Mouse (Mus musculus): ENCODE measurements around the gene Dner. TPM values are rescaled to one million over a fixed set of nuclear protein-coding genes. Genes with fewer than 3 reads are reported as not detected.

The Dner gene
- polyA plus RNA-seq, 1 experiment from 2014 or later = 76.4 TPM

- Histone ChIP-seq H3K4me1 (peaks cover 3% of the 10 kb centered on the region; the same call in 1 of the 2 replicates), H3K4me3 (no peak overlapping the region), H3K36me3 (no peaks in the 10 kb centered on the region), H3K9me3 (no peaks in the 10 kb centered on the region), H3K4me2 (replicated peaks) (no peak overlapping the region), H3K9ac (replicated peaks) (no peak overlapping the region), H3K27ac (replicated peaks) (no peak overlapping the region), H3K27me3 (no peaks in the 10 kb centered on the region)
- ATAC-seq (ENCODE audit: low FRiP score, low read depth) = no peak
- WGBS = 92% methylated on average over 3 of the region's 3 CpGs
These were observed 315.1 kb downstream of the Dner start for GRCm38 (mm10) chr1:84380895-84381294.

DNA sequence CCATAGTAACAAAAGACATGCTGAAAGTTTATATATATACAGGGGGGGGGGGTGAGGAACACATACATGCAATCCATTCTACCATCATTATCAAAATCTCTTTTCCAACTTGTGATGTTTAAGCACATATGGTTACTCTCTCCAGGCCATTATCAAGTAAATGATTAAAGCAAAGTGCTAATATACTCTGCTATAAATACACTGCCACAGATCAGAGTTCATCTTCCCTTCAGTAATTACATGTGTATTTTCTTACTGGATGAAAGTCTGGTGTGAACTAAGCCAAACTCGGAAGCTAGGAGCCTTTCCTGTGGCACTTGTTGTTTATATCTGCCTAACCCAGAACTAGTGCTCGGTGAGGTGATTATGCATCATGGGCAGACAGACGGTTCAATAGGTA lies 328.3 kb downstream of the Dner start:
- Histone ChIP-seq H3K4me1 (no peaks in the 10 kb centered on the region), H3K4me3 (no peak overlapping the region), H3K27me3 (no peaks in the 10 kb centered on the region), H3K9me3 (no peaks in the 10 kb centered on the region), H3K9ac (replicated peaks) (no peak overlapping the region), H3K36me3 (no peaks in the 10 kb centered on the region), H3K4me2 (replicated peaks) (no peak overlapping the region), H3K27ac (replicated peaks) (no peak overlapping the region)
- ATAC-seq (ENCODE audit: low FRiP score, low read depth) = no peak
- 83% methylated on average over 3 of the region's 3 CpGs for WGBS

- H3K4me1 ChIP-seq = no peaks in the 10 kb centered on the region
- no peak overlapping the region for H3K4me3 ChIP-seq
- H3K9ac ChIP-seq (replicated peaks) = no peak overlapping the region
- no peak overlapping the region for H3K27ac ChIP-seq (replicated peaks)
- H3K27me3 ChIP-seq = no peaks in the 10 kb centered on the region
- H3K4me2 ChIP-seq (replicated peaks) = no peak overlapping the region
- H3K9me3 ChIP-seq = no peaks in the 10 kb centered on the region
- WGBS = 82% methylated on average over 3 of the region's 3 CpGs
- ATAC-seq (ENCODE audit: low FRiP score, low read depth) = no peak
- H3K36me3 ChIP-seq = no peaks in the 10 kb centered on the region
These were observed 329.5 kb downstream of the Dner start for GRCm38 (mm10) chr1:84366553-84366952.

DNA sequence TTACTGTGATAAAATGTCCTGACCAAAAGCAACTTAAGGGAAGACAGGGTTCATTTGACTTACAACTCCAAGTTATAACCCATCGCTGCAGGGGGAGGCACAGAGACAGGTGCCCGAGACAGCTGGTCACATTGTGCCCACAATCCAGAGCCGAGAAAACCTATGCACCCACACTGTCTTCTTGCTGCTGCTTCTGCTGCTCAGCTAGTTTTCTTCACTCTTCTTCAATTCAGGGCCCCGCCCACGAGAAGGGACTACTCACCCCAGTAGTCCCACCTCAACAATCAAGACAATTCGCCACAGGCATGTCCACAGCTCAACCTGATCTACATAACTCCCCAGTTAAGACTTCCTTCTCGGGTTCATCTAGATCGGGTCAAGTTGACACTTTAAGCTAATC lies 332.1 kb downstream of the Dner start, which contains the start of gene Pid1:
TSS of gene Pid1 (minus strand) at position 214 of the 400 bp plus-strand sequence.
- H3K9me3 ChIP-seq = no peaks in the 10 kb centered on the region
- 90% methylated on average over 8 of the region's 8 CpGs for WGBS

DNA sequence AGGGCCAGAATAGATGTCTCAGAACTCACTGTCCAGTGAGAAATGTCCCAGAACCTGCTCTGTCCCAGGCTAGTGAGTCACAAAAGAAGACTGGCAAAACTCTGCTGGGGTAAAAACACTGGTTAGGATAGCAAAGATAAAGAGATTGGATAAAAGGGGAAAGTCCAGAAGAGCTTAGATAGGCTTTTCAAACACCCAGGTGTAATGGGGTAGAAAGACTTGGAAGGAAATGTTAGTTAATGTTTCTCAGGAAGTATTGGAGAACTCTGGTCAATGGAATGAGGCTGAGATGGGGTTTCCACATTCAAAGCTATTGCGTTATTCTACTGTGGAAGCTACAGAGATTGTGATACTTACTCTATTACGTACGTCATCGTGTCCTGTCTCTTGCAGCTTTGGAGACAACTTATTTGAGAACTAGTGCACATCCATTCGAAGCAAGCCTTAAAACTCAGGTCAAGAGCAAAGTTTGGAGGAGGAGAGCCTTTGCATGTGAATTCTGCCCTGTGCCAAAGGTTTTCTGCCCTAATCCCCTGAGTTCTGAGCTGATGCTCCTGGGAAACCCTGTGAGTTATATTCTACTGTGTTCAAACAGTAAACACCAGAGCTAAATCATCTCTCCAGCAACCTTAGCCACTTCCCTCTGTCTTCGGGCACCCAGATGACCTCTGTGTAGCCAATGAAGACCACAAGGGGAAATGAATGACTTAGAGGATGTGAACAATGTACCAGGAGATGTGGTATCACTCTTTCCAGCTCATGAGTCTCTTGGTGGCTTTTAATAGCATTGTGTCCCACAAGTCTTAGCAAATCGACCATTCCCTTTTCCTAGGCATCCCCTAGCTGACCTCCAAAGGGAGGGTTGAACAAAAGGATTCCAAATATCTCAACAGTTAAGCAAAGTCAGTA lies 333.1 kb downstream of the Dner start:
- H3K36me3 ChIP-seq = no peaks in the 10 kb centered on the region
- no peaks in the 10 kb centered on the region for H3K27me3 ChIP-seq
- no peak overlapping the region for H3K9ac ChIP-seq (replicated peaks)
- no peaks in the 10 kb centered on the region for H3K9me3 ChIP-seq
- no peaks in the 10 kb centered on the region for H3K4me1 ChIP-seq
- ATAC-seq (ENCODE audit: low FRiP score, low read depth) = no peak
- WGBS = 87% methylated on average over 7 of the region's 7 CpGs
- H3K4me2 ChIP-seq (replicated peaks) = no peak overlapping the region
- no peak overlapping the region for H3K4me3 ChIP-seq
- no peak overlapping the region for H3K27ac ChIP-seq (replicated peaks)

More for the DNA sequence above, 332.1 kb downstream of the Dner start, which contains the start of gene Pid1:
- no peak within 1 kb of the TSS for H3K4me2 ChIP-seq (replicated peaks)
- no peak within 1 kb of the TSS for H3K4me3 ChIP-seq
- H3K36me3 ChIP-seq = no peaks in the 10 kb centered on the region
- H3K4me1 ChIP-seq = no peaks in the 10 kb centered on the region
- no peak for ATAC-seq (ENCODE audit: low FRiP score, low read depth)
- no peak within 1 kb of the TSS for H3K27ac ChIP-seq (replicated peaks)
- no peaks in the 10 kb centered on the region for H3K27me3 ChIP-seq
- no peak within 1 kb of the TSS for H3K9ac ChIP-seq (replicated peaks)

GRCm38 (mm10) chr1:84362209-84362608 lies 333.8 kb downstream of the Dner start:
- H3K27me3 ChIP-seq = no peaks in the 10 kb centered on the region
- no peak overlapping the region for H3K4me3 ChIP-seq
- H3K9ac ChIP-seq (replicated peaks) = no peak overlapping the region
- no peaks in the 10 kb centered on the region for H3K4me1 ChIP-seq
- H3K4me2 ChIP-seq (replicated peaks) = no peak overlapping the region
- no peak for ATAC-seq (ENCODE audit: low FRiP score, low read depth)
- no peak overlapping the region for H3K27ac ChIP-seq (replicated peaks)
- H3K9me3 ChIP-seq = no peaks in the 10 kb centered on the region
- 86% methylated on average over 1 of the region's 1 CpGs for WGBS
- H3K36me3 ChIP-seq = no peaks in the 10 kb centered on the region

GRCm38 (mm10) chr1:84361389-84361788 lies 334.6 kb downstream of the Dner start:
- Histone ChIP-seq H3K9me3 (no peaks in the 10 kb centered on the region), H3K4me3 (no peak overlapping the region), H3K36me3 (no peaks in the 10 kb centered on the region), H3K27ac (replicated peaks) (no peak overlapping the region), H3K4me1 (no peaks in the 10 kb centered on the region), H3K4me2 (replicated peaks) (no peak overlapping the region), H3K9ac (replicated peaks) (no peak overlapping the region), H3K27me3 (no peaks in the 10 kb centered on the region)
- no peak for ATAC-seq (ENCODE audit: low FRiP score, low read depth)
- WGBS = 82% methylated on average over 3 of the region's 3 CpGs

- Histone ChIP-seq H3K36me3 (no peaks in the 10 kb centered on the region), H3K27ac (replicated peaks) (no peak overlapping the region), H3K9me3 (no peaks in the 10 kb centered on the region), H3K27me3 (no peaks in the 10 kb centered on the region), H3K4me3 (no peak overlapping the region), H3K4me1 (no peaks in the 10 kb centered on the region), H3K4me2 (replicated peaks) (no peak overlapping the region), H3K9ac (replicated peaks) (no peak overlapping the region)
- ATAC-seq (ENCODE audit: low FRiP score, low read depth) = no peak
- 86% methylated on average over 6 of the region's 6 CpGs for WGBS
These were observed 336.2 kb downstream of the Dner start for GRCm38 (mm10) chr1:84359611-84360500.

DNA sequence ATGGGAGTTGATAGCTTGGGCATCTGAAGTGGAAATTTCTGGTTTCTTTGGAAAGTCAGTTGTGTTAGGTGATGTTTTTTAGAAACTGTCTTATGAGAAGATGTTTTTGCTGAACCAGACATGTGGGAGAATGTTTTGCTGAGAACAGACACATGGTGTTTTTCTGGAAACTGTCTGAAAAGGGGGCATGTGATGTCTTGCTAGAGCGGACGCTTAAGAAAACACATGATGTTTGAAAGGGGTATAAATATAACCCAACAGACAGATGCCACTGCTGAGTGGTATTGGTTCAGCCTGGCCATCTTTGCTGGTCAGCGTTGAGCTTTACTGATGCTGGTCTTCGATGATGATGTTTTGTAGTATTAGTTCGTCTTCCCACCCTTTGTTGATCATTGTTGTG lies 338.8 kb downstream of the Dner start:
- no peak overlapping the region for H3K4me2 ChIP-seq (replicated peaks)
- no peaks in the 10 kb centered on the region for H3K27me3 ChIP-seq
- WGBS = 89% methylated on average over 5 of the region's 5 CpGs
- no peaks in the 10 kb centered on the region for H3K36me3 ChIP-seq
- no peak overlapping the region for H3K9ac ChIP-seq (replicated peaks)
- no peaks in the 10 kb centered on the region for H3K9me3 ChIP-seq
- H3K4me1 ChIP-seq = no peaks in the 10 kb centered on the region
- no peak overlapping the region for H3K4me3 ChIP-seq
- no peak overlapping the region for H3K27ac ChIP-seq (replicated peaks)
- ATAC-seq (ENCODE audit: low FRiP score, low read depth) = no peak

- no peaks in the 10 kb centered on the region for H3K9me3 ChIP-seq
- no peak overlapping the region for H3K4me2 ChIP-seq (replicated peaks)
- no peaks in the 10 kb centered on the region for H3K36me3 ChIP-seq
- 88% methylated on average over 2 of the region's 2 CpGs for WGBS
- H3K27me3 ChIP-seq = no peaks in the 10 kb centered on the region
- H3K27ac ChIP-seq (replicated peaks) = no peak overlapping the region
- no peaks in the 10 kb centered on the region for H3K4me1 ChIP-seq
- no peak overlapping the region for H3K4me3 ChIP-seq
- ATAC-seq (ENCODE audit: low FRiP score, low read depth) = no peak
- H3K9ac ChIP-seq (replicated peaks) = no peak overlapping the region
These were observed 345.8 kb downstream of the Dner start for GRCm38 (mm10) chr1:84350262-84350661.

GRCm38 (mm10) chr1:84347796-84348476 lies 348.1 kb downstream of the Dner start:
- Histone ChIP-seq H3K27ac (replicated peaks) (no peak overlapping the region), H3K9me3 (no peaks in the 10 kb centered on the region), H3K36me3 (no peaks in the 10 kb centered on the region), H3K4me1 (no peaks in the 10 kb centered on the region), H3K4me2 (replicated peaks) (no peak overlapping the region), H3K4me3 (no peak overlapping the region), H3K9ac (replicated peaks) (no peak overlapping the region), H3K27me3 (no peaks in the 10 kb centered on the region)
- no peak for ATAC-seq (ENCODE audit: low FRiP score, low read depth)
- WGBS = 84% methylated on average over 3 of the region's 3 CpGs

Data from midbrain, embryonic 12.5 days (tissue).